Mouse (Mus musculus): ENCODE data around the gene Strip2.

- TF ChIP-seq CTCF (conservative IDR thresholded peaks at IDR 0.05; ENCODE audit: low read length) = no peak
- TF ChIP-seq NANOG (IDR thresholded peaks at IDR 0.05; ENCODE audit: borderline replicate concordance, low read length) = no peak
- no peak for TF ChIP-seq POU5F1 (IDR thresholded peaks at IDR 0.05; ENCODE audit: borderline replicate concordance, low read length)
These were observed 33.9 kb upstream of the Strip2 start for GRCm38 (mm10) chr6:29882870-29883269.
